Mouse (Mus musculus): ENCODE measurements around the gene Rtkn2. TPM values are rescaled to one million over a fixed set of nuclear protein-coding genes. Genes with fewer than 3 reads are reported as not detected.

Gene Rtkn2
- total and polyA plus RNA-seq, 3 experiments: 1.1 to 1.3 TPM; not detected in 1

GRCm38 (mm10) chr10:68090544-68090943 is 111.2 kb downstream of the Rtkn2 start:
- Histone ChIP-seq H3K79me2 (ENCODE audit: control insufficient read depth, insufficient read depth, low read length, poor library complexity) (no peaks in the 10 kb centered on the region), H3K27ac (ENCODE audit: control insufficient read depth, low read depth, low read length) (no peak overlapping the region), H3K9ac (ENCODE audit: control insufficient read depth, low read depth, low read length, poor library complexity, severe bottlenecking) (no peak overlapping the region), H3K4me1 (ENCODE audit: control insufficient read depth in 1 of 2, insufficient read depth in 2 of 2, low read length in 2 of 2) (no peaks in the 10 kb centered on the region), H3K4me3 (ENCODE audit: control insufficient read depth in 1 of 2, insufficient read depth in 1 of 2, low read depth in 2 of 2, low read length in 2 of 2) (no peak overlapping the region), H3K36me3 (ENCODE audit: control insufficient read depth in 1 of 2, insufficient read depth in 2 of 2, low read length in 2 of 2) (no peaks in the 10 kb centered on the region), H3K9me3 (replicated peaks; ENCODE audit: insufficient read depth, low read length) (no peaks in the 10 kb centered on the region), H3K27me3 (ENCODE audit: control insufficient read depth in 1 of 2, insufficient read depth in 2 of 2, low read length in 2 of 2) (no peaks in the 10 kb centered on the region)
- DNase-seq (ENCODE audit: low read depth, low spot score): no peak
- TF ChIP-seq ZMIZ1 (IDR thresholded peaks at IDR 0.05; ENCODE audit: low read depth, low read length): no peak
- no peak for TF ChIP-seq MAFK (IDR thresholded peaks at IDR 0.05; ENCODE audit: borderline replicate concordance, low read depth, low read length)
- no peak for TF ChIP-seq MAX (IDR thresholded peaks at IDR 0.05; ENCODE audit: low read length)
- TF ChIP-seq USF2 (IDR thresholded peaks at IDR 0.05; ENCODE audit: borderline replicate concordance in 1 of 2, insufficient read depth in 1 of 2, low read depth in 1 of 2, low read length in 2 of 2): no peak

DNA sequence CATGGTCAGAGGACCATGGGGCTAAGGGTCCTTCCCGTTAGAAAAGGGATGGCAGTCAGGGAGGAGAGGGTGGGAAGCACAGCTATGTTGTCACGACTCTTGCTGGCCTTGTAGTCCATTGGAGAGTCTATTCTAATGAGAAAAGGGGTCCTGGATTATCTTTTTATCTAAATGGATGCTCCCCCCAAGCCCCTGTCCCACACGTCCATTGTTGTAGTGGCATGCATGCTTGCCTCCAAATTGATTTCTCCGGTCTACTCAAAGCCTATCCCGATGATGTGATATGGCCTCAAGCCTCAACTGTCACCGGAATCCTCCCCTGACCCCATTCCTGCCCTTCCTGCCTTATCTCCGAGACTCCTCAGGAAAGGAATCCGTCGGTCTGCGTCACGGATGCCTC is 111.6 kb downstream of the Rtkn2 start:
- no peaks in the 10 kb centered on the region for H3K36me3 ChIP-seq (ENCODE audit: control insufficient read depth in 1 of 2, insufficient read depth in 2 of 2, low read length in 2 of 2)
- H3K27ac ChIP-seq (ENCODE audit: control insufficient read depth, low read depth, low read length): no peak overlapping the region
- H3K27me3 ChIP-seq (ENCODE audit: control insufficient read depth in 1 of 2, insufficient read depth in 2 of 2, low read length in 2 of 2): no peaks in the 10 kb centered on the region
- no peaks in the 10 kb centered on the region for H3K79me2 ChIP-seq (ENCODE audit: control insufficient read depth, insufficient read depth, low read length, poor library complexity)
- TF ChIP-seq E2F4 (IDR thresholded peaks at IDR 0.05; ENCODE audit: borderline replicate concordance, low read depth, low read length): no peak
- TF ChIP-seq MYC (IDR thresholded peaks at IDR 0.05; ENCODE audit: low read depth, low read length): no peak
- no peak for TF ChIP-seq ZNF384 (IDR thresholded peaks at IDR 0.05; ENCODE audit: low read depth, low read length)
- no peak for TF ChIP-seq CHD2 (IDR thresholded peaks at IDR 0.05; ENCODE audit: low read length)
- TF ChIP-seq MAZ (IDR thresholded peaks at IDR 0.05; ENCODE audit: low read depth, low read length): no peak
- TF ChIP-seq BHLHE40 (IDR thresholded peaks at IDR 0.05; ENCODE audit: borderline replicate concordance, low read depth, low read length): no peak
- no peak for TF ChIP-seq USF1 (IDR thresholded peaks at IDR 0.05; ENCODE audit: low read depth, low read length)
- no peak for TF ChIP-seq NELFE (IDR thresholded peaks at IDR 0.05; ENCODE audit: low read depth, low read length)
- TF ChIP-seq USF2 (IDR thresholded peaks at IDR 0.05; ENCODE audit: borderline replicate concordance in 1 of 2, insufficient read depth in 1 of 2, low read depth in 1 of 2, low read length in 2 of 2): no peak
- no peak for TF ChIP-seq ETS1 (IDR thresholded peaks at IDR 0.05; ENCODE audit: low read depth, low read length)
- no peak for TF ChIP-seq CTCF (IDR thresholded peaks at IDR 0.05 in 2 of 3, conservative IDR thresholded peaks at IDR 0.05 in 1 of 3; ENCODE audit: control insufficient read depth in 1 of 3, insufficient read depth in 1 of 3, low read depth in 2 of 3, low read length in 3 of 3, poor library complexity in 1 of 3, severe bottlenecking in 1 of 3)
- no peak for TF ChIP-seq MEF2A (IDR thresholded peaks at IDR 0.05; ENCODE audit: extremely low read depth, insufficient replicate concordance, low read depth, low read length, poor library complexity, severe bottlenecking)
- no peak for TF ChIP-seq TBP (IDR thresholded peaks at IDR 0.05; ENCODE audit: low read depth, low read length)
- TF ChIP-seq MAFK (IDR thresholded peaks at IDR 0.05; ENCODE audit: borderline replicate concordance, low read depth, low read length): no peak
- TF ChIP-seq RAD21 (IDR thresholded peaks at IDR 0.05; ENCODE audit: low read depth, low read length): no peak
- TF ChIP-seq SIN3A (IDR thresholded peaks at IDR 0.05; ENCODE audit: low read length): no peak
- no peak for TF ChIP-seq POLR2A (IDR thresholded peaks at IDR 0.05; ENCODE audit: control insufficient read depth in 1 of 2, insufficient read depth in 1 of 2, low read depth in 1 of 2, low read length in 2 of 2, poor library complexity in 1 of 2)
- TF ChIP-seq RCOR1 (IDR thresholded peaks at IDR 0.05; ENCODE audit: low read depth, low read length): no peak
- no peak for TF ChIP-seq GABPA (IDR thresholded peaks at IDR 0.05; ENCODE audit: low read depth, low read length)
- no peak for TF ChIP-seq MAX (IDR thresholded peaks at IDR 0.05; ENCODE audit: low read length)
- no peak for DNase-seq (ENCODE audit: low read depth, low spot score)
- no peaks in the 10 kb centered on the region for H3K4me1 ChIP-seq (ENCODE audit: control insufficient read depth in 1 of 2, insufficient read depth in 2 of 2, low read length in 2 of 2)
- H3K9me3 ChIP-seq (replicated peaks; ENCODE audit: insufficient read depth, low read length): no peaks in the 10 kb centered on the region
- no peak overlapping the region for H3K4me3 ChIP-seq (ENCODE audit: control insufficient read depth in 1 of 2, insufficient read depth in 1 of 2, low read depth in 2 of 2, low read length in 2 of 2)
- no peak overlapping the region for H3K9ac ChIP-seq (ENCODE audit: control insufficient read depth, low read depth, low read length, poor library complexity, severe bottlenecking)
